Mouse (Mus musculus): ENCODE measurements at regions not wholly inside any gene's neighbourhood (a gene's known extent, or its start where the extent isn't known, plus 50 kb on each side); places are given as distances from the start of the nearest gene placed in this dataset.

GRCm38 (mm10) chr1:176644248-176644647 is 169.6 kb downstream of the Cep170 start:
- Histone ChIP-seq H3K27ac (ENCODE audit: low read depth, low read length) (no peak overlapping the region), H3K9ac (ENCODE audit: low read length) (no peak overlapping the region), H3K9me3 (ENCODE audit: control insufficient read depth, low read length) (no peaks in the 10 kb centered on the region), H3K4me1 (replicated peaks; ENCODE audit: control insufficient read depth, insufficient read depth, low read length) (no peaks in the 10 kb centered on the region; the same call in 1 of the 2 replicates), H3K4me3 (ENCODE audit: low read depth, low read length) (no peak overlapping the region), H3K4me2 (ENCODE audit: low read depth, low read length, severe bottlenecking) (no peak overlapping the region), H3K27me3 (ENCODE audit: control insufficient read depth, insufficient read depth, low read length) (no peaks in the 10 kb centered on the region), H3K36me3 (ENCODE audit: control insufficient read depth, insufficient read depth, low read length) (no peaks in the 10 kb centered on the region)
- WGBS = 5% methylated on average over 1 of the region's 1 CpGs
- DNase-seq (ENCODE audit: low spot score) (no peak), ATAC-seq (replicated peaks; ENCODE audit: low FRiP score) (0 out of 2 replicates have a peak, but pooled peaks have one; percentile 10)

DNA sequence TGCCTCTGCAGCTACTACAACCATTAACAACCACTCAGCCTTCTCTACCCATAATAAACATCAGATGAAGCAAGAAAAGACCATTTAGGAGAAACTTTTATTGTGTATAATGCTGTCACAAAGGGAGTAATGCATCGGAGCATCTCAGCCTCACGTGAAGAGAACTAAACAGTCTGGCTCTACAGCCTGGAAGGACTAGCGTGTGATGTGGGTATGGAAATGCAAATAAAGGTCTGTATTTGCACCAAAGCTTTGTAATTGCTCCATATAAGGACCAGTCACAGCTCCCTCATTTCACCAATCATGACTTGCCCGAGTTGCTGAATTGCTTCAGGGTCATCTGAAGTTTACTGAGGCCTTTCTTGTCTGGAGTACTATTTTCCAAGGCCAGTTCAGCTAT is 190.7 kb downstream of the Cep170 start:
- no peaks in the 10 kb centered on the region for H3K4me1 ChIP-seq (replicated peaks; ENCODE audit: control insufficient read depth, insufficient read depth, low read length)
- H3K36me3 ChIP-seq (ENCODE audit: control insufficient read depth, insufficient read depth, low read length) = no peaks in the 10 kb centered on the region
- H3K4me3 ChIP-seq (ENCODE audit: low read depth, low read length) = no peak overlapping the region
- ATAC-seq (replicated peaks; ENCODE audit: low FRiP score) (no peak), DNase-seq (ENCODE audit: low spot score) (no peak)
- H3K4me2 ChIP-seq (ENCODE audit: low read depth, low read length, severe bottlenecking) = no peak overlapping the region
- 71% methylated on average over 4 of the region's 4 CpGs for whole genome bisulfite sequencing
- H3K27me3 ChIP-seq (ENCODE audit: control insufficient read depth, insufficient read depth, low read length) = no peaks in the 10 kb centered on the region
- H3K9me3 ChIP-seq (ENCODE audit: control insufficient read depth, low read length) = no peaks in the 10 kb centered on the region
- no peak overlapping the region for H3K27ac ChIP-seq (ENCODE audit: low read depth, low read length)
- H3K9ac ChIP-seq (ENCODE audit: low read length) = no peak overlapping the region

DNA sequence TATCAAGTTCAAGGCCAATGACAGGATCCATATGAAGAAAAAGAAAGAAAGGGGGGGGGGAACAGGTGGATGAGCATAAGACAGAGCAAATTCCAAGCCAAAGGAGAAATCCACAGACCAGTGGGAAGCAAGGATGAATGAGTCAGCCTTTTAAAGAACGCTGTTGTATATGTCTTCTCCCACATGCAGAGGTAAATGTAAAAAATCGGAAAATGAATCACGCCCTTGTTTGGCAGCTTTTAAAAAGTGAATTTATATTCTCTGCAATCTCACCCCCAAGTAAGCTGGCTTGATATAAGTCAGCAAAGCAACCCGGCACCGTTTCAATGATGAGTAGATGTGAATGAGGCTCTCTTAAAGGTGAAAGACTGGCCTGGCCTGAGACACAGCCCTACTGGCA is 191.7 kb downstream of the Cep170 start:
- WGBS = 89% methylated on average over 5 of the region's 5 CpGs
- no peak for DNase-seq (ENCODE audit: low spot score)

GRCm38 (mm10) chr1:176621285-176621684 is 192.6 kb downstream of the Cep170 start:
- DNase-seq (ENCODE audit: low spot score) = no peak
- Histone ChIP-seq H3K4me1 (replicated peaks; ENCODE audit: control insufficient read depth, insufficient read depth, low read length) (no peaks in the 10 kb centered on the region), H3K27me3 (ENCODE audit: control insufficient read depth, insufficient read depth, low read length) (no peaks in the 10 kb centered on the region), H3K9me3 (ENCODE audit: control insufficient read depth, low read length) (no peaks in the 10 kb centered on the region), H3K4me2 (ENCODE audit: low read depth, low read length, severe bottlenecking) (no peak overlapping the region), H3K9ac (ENCODE audit: low read length) (no peak overlapping the region), H3K36me3 (ENCODE audit: control insufficient read depth, insufficient read depth, low read length) (no peaks in the 10 kb centered on the region), H3K4me3 (ENCODE audit: low read depth, low read length) (no peak overlapping the region), H3K27ac (ENCODE audit: low read depth, low read length) (no peak overlapping the region)
- no peak for ATAC-seq (replicated peaks; ENCODE audit: low FRiP score)
- WGBS = 96% methylated on average over 2 of the region's 2 CpGs

More for the DNA sequence above, 191.7 kb downstream of the Cep170 start:
- Histone ChIP-seq H3K27me3 (ENCODE audit: control insufficient read depth, insufficient read depth, low read length) (no peaks in the 10 kb centered on the region), H3K4me3 (ENCODE audit: low read depth, low read length) (no peak overlapping the region), H3K9ac (ENCODE audit: low read length) (no peak overlapping the region), H3K36me3 (ENCODE audit: control insufficient read depth, insufficient read depth, low read length) (no peaks in the 10 kb centered on the region), H3K4me2 (ENCODE audit: low read depth, low read length, severe bottlenecking) (no peak overlapping the region), H3K27ac (ENCODE audit: low read depth, low read length) (no peak overlapping the region), H3K9me3 (ENCODE audit: control insufficient read depth, low read length) (no peaks in the 10 kb centered on the region), H3K4me1 (replicated peaks; ENCODE audit: control insufficient read depth, insufficient read depth, low read length) (no peaks in the 10 kb centered on the region)
- no peak for ATAC-seq (replicated peaks; ENCODE audit: low FRiP score)

DNA sequence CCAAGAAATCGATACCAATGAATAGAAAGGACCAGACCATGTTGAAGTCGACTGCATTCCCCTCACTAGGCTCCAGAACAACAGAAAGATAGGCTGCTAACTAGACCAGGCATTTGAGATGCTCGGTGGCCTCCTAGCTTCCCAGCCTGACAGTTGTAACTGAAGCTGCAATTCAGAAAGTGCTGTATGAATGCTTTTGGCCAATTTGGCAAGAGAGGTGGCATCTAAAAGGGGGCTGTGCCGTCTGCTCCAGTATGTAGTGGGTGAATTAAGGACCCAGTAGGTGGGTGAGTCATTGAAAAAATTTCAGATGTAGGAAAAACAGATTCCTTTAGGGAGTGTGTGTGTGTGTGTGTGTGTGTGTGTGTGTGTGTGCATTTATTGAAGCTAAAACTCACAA is 195.0 kb downstream of the Cep170 start:
- ATAC-seq (replicated peaks; ENCODE audit: low FRiP score) = no peak
- H3K4me2 ChIP-seq (ENCODE audit: low read depth, low read length, severe bottlenecking) = no peak overlapping the region

DNA sequence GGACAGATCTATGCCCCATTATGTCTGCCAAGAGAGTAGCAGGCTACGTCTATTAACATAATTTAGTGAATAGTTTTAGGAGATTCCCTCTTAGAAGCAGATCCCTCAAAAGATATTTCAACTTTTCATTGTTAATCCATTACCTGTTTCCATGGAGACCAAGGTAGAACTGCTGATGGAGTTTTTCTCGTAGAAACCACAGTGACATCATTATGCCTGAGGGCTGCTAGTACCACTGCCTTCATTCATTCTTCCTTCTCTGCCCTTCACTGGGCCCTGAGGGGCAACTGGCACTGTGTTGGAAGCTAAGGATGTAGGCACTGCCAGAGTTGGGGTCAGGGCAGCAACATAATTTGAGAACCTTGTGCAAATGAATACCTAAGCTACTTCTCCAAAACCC is 198.2 kb downstream of the Cep170 start:
- no peaks in the 10 kb centered on the region for H3K36me3 ChIP-seq (ENCODE audit: control insufficient read depth, insufficient read depth, low read length)
- ATAC-seq (replicated peaks; ENCODE audit: low FRiP score) = no peak
- H3K4me1 ChIP-seq (replicated peaks; ENCODE audit: control insufficient read depth, insufficient read depth, low read length) = no peaks in the 10 kb centered on the region

More for the DNA sequence above, 195.0 kb downstream of the Cep170 start:
- no peak for DNase-seq (ENCODE audit: low spot score)
- H3K27ac ChIP-seq (ENCODE audit: low read depth, low read length) = no peak overlapping the region
- no peaks in the 10 kb centered on the region for H3K27me3 ChIP-seq (ENCODE audit: control insufficient read depth, insufficient read depth, low read length)
- no peaks in the 10 kb centered on the region for H3K4me1 ChIP-seq (replicated peaks; ENCODE audit: control insufficient read depth, insufficient read depth, low read length)
- WGBS = 83% methylated on average over 4 of the region's 4 CpGs
- no peak overlapping the region for H3K9ac ChIP-seq (ENCODE audit: low read length)
- no peaks in the 10 kb centered on the region for H3K9me3 ChIP-seq (ENCODE audit: control insufficient read depth, low read length)
- H3K4me3 ChIP-seq (ENCODE audit: low read depth, low read length) = no peak overlapping the region
- H3K36me3 ChIP-seq (ENCODE audit: control insufficient read depth, insufficient read depth, low read length) = no peaks in the 10 kb centered on the region

DNA sequence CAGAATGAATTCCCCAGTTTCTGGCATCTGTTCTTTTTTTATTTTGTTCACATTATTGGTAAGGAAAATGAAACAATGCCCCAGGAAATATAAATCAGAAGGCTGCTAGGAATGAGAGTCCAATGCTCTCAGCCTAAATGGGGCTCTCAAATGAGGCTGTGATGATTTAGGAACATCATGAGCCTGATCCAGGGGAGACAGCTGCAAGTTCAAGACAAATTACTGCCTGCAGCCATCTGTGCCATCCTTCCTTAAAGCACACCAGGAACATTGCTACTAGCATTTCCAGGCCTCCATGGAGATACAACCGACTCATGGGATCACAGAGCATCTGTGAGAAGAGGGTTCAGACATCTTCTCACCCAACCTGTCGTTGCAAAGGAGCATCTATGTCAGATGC is 219.6 kb downstream of the Cep170 start:
- Histone ChIP-seq H3K4me1 (replicated peaks; ENCODE audit: control insufficient read depth, insufficient read depth, low read length) (no peaks in the 10 kb centered on the region), H3K4me3 (ENCODE audit: low read depth, low read length) (no peak overlapping the region), H3K27ac (ENCODE audit: low read depth, low read length) (no peak overlapping the region), H3K36me3 (ENCODE audit: control insufficient read depth, insufficient read depth, low read length) (no peaks in the 10 kb centered on the region), H3K27me3 (ENCODE audit: control insufficient read depth, insufficient read depth, low read length) (no peaks in the 10 kb centered on the region), H3K9ac (ENCODE audit: low read length) (no peak overlapping the region), H3K4me2 (ENCODE audit: low read depth, low read length, severe bottlenecking) (no peak overlapping the region), H3K9me3 (ENCODE audit: control insufficient read depth, low read length) (no peaks in the 10 kb centered on the region)
- ATAC-seq (replicated peaks; ENCODE audit: low FRiP score) (no peak), DNase-seq (ENCODE audit: low spot score) (no peak)
- 78% methylated on average over 2 of the region's 2 CpGs for WGBS

More for the DNA sequence above, 198.2 kb downstream of the Cep170 start:
- no peaks in the 10 kb centered on the region for H3K27me3 ChIP-seq (ENCODE audit: control insufficient read depth, insufficient read depth, low read length)
- H3K9ac ChIP-seq (ENCODE audit: low read length) = no peak overlapping the region
- WGBS = 67% methylated on average over 2 of the region's 2 CpGs
- H3K9me3 ChIP-seq (ENCODE audit: control insufficient read depth, low read length) = no peaks in the 10 kb centered on the region
- H3K4me3 ChIP-seq (ENCODE audit: low read depth, low read length) = no peak overlapping the region
- H3K4me2 ChIP-seq (ENCODE audit: low read depth, low read length, severe bottlenecking) = no peak overlapping the region
- no peak overlapping the region for H3K27ac ChIP-seq (ENCODE audit: low read depth, low read length)
- DNase-seq (ENCODE audit: low spot score) = no peak

DNA sequence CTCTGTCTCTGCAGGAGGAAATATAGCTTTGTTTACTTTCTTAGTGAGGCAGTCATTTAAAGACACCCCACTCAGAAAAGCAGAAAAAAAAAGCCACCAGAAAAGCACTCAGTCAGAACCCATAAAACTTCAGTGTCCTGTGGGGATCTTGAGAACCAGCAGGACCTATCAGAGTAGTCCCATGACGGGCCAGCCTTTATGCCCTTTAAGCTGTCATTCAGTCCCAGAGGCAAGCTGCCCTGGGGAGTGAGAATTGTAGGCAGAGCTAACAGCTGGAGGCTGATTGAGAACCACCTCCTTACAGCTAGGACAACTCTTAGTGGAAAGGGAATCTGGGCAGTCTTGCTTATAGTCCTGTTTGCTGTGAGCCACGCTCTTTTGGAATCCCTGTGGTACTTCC is 225.7 kb downstream of the Cep170 start:
- H3K4me2 ChIP-seq (ENCODE audit: low read depth, low read length, severe bottlenecking) = no peak overlapping the region
- WGBS = 52% methylated on average over 2 of the region's 2 CpGs
- H3K4me3 ChIP-seq (ENCODE audit: low read depth, low read length) = no peak overlapping the region
- H3K27me3 ChIP-seq (ENCODE audit: control insufficient read depth, insufficient read depth, low read length) = no peaks in the 10 kb centered on the region
- H3K36me3 ChIP-seq (ENCODE audit: control insufficient read depth, insufficient read depth, low read length) = no peaks in the 10 kb centered on the region
- DNase-seq (ENCODE audit: low spot score) = no peak
- ATAC-seq (replicated peaks; ENCODE audit: low FRiP score) = no peak
- H3K9me3 ChIP-seq (ENCODE audit: control insufficient read depth, low read length) = no peaks in the 10 kb centered on the region
- H3K27ac ChIP-seq (ENCODE audit: low read depth, low read length) = no peak overlapping the region
- H3K9ac ChIP-seq (ENCODE audit: low read length) = no peak overlapping the region
- H3K4me1 ChIP-seq (replicated peaks; ENCODE audit: control insufficient read depth, insufficient read depth, low read length) = no peaks in the 10 kb centered on the region

DNA sequence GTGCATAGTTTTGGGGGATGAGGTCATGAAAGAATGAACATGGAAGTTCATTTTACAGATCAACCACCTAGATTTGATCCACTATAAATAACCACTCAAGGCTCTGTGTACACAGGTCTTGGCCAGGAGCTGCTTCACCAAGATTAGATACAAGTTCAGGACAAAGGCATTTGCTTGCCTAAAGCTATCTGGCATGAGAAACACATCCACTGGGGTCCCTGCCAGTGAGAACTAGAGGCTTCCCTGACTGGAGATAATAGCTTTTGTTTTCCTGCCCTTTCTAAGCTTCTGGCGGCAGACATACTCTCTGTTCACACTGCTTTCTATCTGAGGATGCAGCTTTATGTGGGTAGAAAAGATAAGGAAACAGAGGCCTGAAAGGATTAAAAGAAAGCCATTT is 240.2 kb downstream of the Cep170 start:
- WGBS = 21% methylated on average over 1 of the region's 1 CpGs
- DNase-seq (ENCODE audit: low spot score) = no peak
- H3K9ac ChIP-seq (ENCODE audit: low read length) = no peak overlapping the region
- H3K36me3 ChIP-seq (ENCODE audit: control insufficient read depth, insufficient read depth, low read length) = no peaks in the 10 kb centered on the region
- H3K27me3 ChIP-seq (ENCODE audit: control insufficient read depth, insufficient read depth, low read length) = no peaks in the 10 kb centered on the region
- H3K4me3 ChIP-seq (ENCODE audit: low read depth, low read length) = no peak overlapping the region
- no peak overlapping the region for H3K27ac ChIP-seq (ENCODE audit: low read depth, low read length)
- ATAC-seq (replicated peaks; ENCODE audit: low FRiP score) = no peak
- H3K4me2 ChIP-seq (ENCODE audit: low read depth, low read length, severe bottlenecking) = no peak overlapping the region
- H3K9me3 ChIP-seq (ENCODE audit: control insufficient read depth, low read length) = no peaks in the 10 kb centered on the region
- H3K4me1 ChIP-seq (replicated peaks; ENCODE audit: control insufficient read depth, insufficient read depth, low read length) = no peaks in the 10 kb centered on the region
